Mouse (Mus musculus) bone marrow, adult 2 months (tissue): ENCODE results near the gene S1pr4. TPM values are rescaled to one million over a fixed set of nuclear protein-coding genes. Genes with fewer than 3 reads are reported as not detected.

ENCODE experiments used
- H3K27ac ChIP-seq: fragments of 200-500 bp; 2 replicates; pipeline ENCODE4 v1.5.1; 2012; ENCODE audit warnings: low read depth, mild to moderate bottlenecking, control low read depth, inconsistent platforms, low read length; ENCODE audit not compliant: control insufficient read depth, poor library complexity, insufficient read depth
- H3K4me1 ChIP-seq: fragments of 200-500 bp; 2 replicates; pipeline ENCODE4 v1.6.1; 2011; ENCODE audit warnings: low read length; ENCODE audit not compliant: control insufficient read depth, insufficient read depth
- H3K4me3 ChIP-seq: fragments of 200-500 bp; replicated peaks from 2 replicates; pipeline ENCODE3; 2011; ENCODE audit warnings: mild to moderate bottlenecking, low read depth, low read length, control low read depth; ENCODE audit not compliant: control insufficient read depth
- CTCF ChIP-seq: fragments of 200-500 bp; IDR thresholded peaks from 2 replicates; pipeline ENCODE4 v1.5.1; 2011; ENCODE audit warnings: low read length, control low read depth; ENCODE audit not compliant: control insufficient read depth, insufficient read depth
- POLR2A ChIP-seq: fragments of 200-500 bp; IDR thresholded peaks from 2 replicates; pipeline ENCODE4 v1.6.1; 2011; ENCODE audit warnings: low read depth, mild to moderate bottlenecking, control low read depth, low read length, borderline replicate concordance; ENCODE audit not compliant: control insufficient read depth
- WGBS: fragments of 180-500 bp; shearing (Covaris S2); methylation state at CpG from one replicate; pipeline ENCODE4 v1.1.7; 2018; 5-methylcytosine and 5-hydroxymethylcytosine counted together
- polyA plus RNA-seq: library from polyadenylated mRNA; stranded (reverse); fragments of >200 nt; gene quantifications from 2 replicates; pipeline ENCODE4 v1.2.4, GENCODE M21; 2011; ENCODE audit warnings: low replicate concordance; ENCODE audit not compliant: missing spikeins, insufficient read depth, insufficient read length

Gene S1pr4
- polyA plus RNA-seq, 1 experiment, result 15.8 TPM

- TF ChIP-seq CTCF (no peak), POLR2A (no peak)
- 42% methylated on average over 7 of the region's 7 CpGs for WGBS
- Histone ChIP-seq H3K27ac (no peak overlapping the region), H3K4me3 (no peak overlapping the region), H3K4me1 (peaks cover 5% of the 10 kb centered on the region)
These were observed 37.5 kb downstream of the S1pr4 start for GRCm38 (mm10) chr10:81462415-81462804.

GRCm38 (mm10) chr10:81461673-81462414 lies 38.1 kb downstream of the S1pr4 start:
- WGBS, result 4% methylated on average over 16 of the region's 16 CpGs
- peaks cover 5% of the 10 kb centered on the region for H3K4me1 ChIP-seq
- no peak overlapping the region for H3K27ac ChIP-seq
- TF ChIP-seq CTCF (no peak), POLR2A (no peak)
- no peak overlapping the region for H3K4me3 ChIP-seq

- TF ChIP-seq POLR2A (no peak), CTCF (no peak)
- no peak overlapping the region for H3K27ac ChIP-seq
- H3K4me1 ChIP-seq, result peaks cover 5% of the 10 kb centered on the region
- WGBS, result 29% methylated on average over 11 of the region's 11 CpGs
- H3K4me3 ChIP-seq, result no peak overlapping the region
These were observed 39.0 kb downstream of the S1pr4 start for GRCm38 (mm10) chr10:81460951-81461350.

- H3K27ac ChIP-seq, result no peak overlapping the region
- peaks cover 5% of the 10 kb centered on the region for H3K4me1 ChIP-seq
- WGBS, result 17% methylated on average over 20 of the region's 20 CpGs
- no peak for TF ChIP-seq POLR2A
- TF ChIP-seq CTCF, result no peak
- no peak overlapping the region for H3K4me3 ChIP-seq
These were observed 39.5 kb downstream of the S1pr4 start for GRCm38 (mm10) chr10:81460471-81460870.

- peaks cover 2% of the 10 kb centered on the region for H3K4me1 ChIP-seq
- no peak overlapping the region for H3K4me3 ChIP-seq
- H3K27ac ChIP-seq, result no peak overlapping the region
- 73% methylated on average over 21 of the region's 21 CpGs for WGBS
- TF ChIP-seq POLR2A (no peak), CTCF (no peak)
These were observed 40.5 kb downstream of the S1pr4 start for GRCm38 (mm10) chr10:81459399-81459798.

GRCm38 (mm10) chr10:81458267-81458666 lies 41.7 kb downstream of the S1pr4 start:
- TF ChIP-seq POLR2A (no peak), CTCF (no peak)
- Histone ChIP-seq H3K27ac (no peak overlapping the region), H3K4me1 (no peaks in the 10 kb centered on the region; the same call in 1 of the 2 replicates), H3K4me3 (no peak overlapping the region)
- WGBS, result 65% methylated on average over 6 of the region's 6 CpGs

GRCm38 (mm10) chr10:81457624-81458023 lies 42.3 kb downstream of the S1pr4 start:
- H3K27ac ChIP-seq, result no peak overlapping the region
- no peaks in the 10 kb centered on the region; the same call in 1 of the 2 replicates for H3K4me1 ChIP-seq

GRCm38 (mm10) chr10:81456983-81457563 lies 42.9 kb downstream of the S1pr4 start:
- no peak for TF ChIP-seq CTCF
- TF ChIP-seq POLR2A, result no peak

More at GRCm38 (mm10) chr10:81457624-81458023, 42.3 kb downstream of the S1pr4 start:
- 84% methylated on average over 8 of the region's 8 CpGs for WGBS
- no peak overlapping the region for H3K4me3 ChIP-seq
- no peak for TF ChIP-seq POLR2A
- no peak for TF ChIP-seq CTCF

More at GRCm38 (mm10) chr10:81456983-81457563, 42.9 kb downstream of the S1pr4 start:
- no peak overlapping the region for H3K4me3 ChIP-seq
- H3K4me1 ChIP-seq, result no peaks in the 10 kb centered on the region
- no peak overlapping the region for H3K27ac ChIP-seq
- WGBS, result 18% methylated on average over 12 of the region's 12 CpGs
